Mouse (Mus musculus) cerebellum, adult 2 months (tissue): ENCODE measurements around the gene Creld2.

ENCODE experiments used
- CTCF ChIP-seq: fragments of 200-500 bp; IDR thresholded peaks from 2 replicates; pipeline ENCODE4 v1.5.1; 2011; ENCODE audit warnings: low read depth, mild to moderate bottlenecking, control low read depth, low read length, moderate library complexity, borderline replicate concordance; ENCODE audit not compliant: insufficient read depth
- POLR2A ChIP-seq: fragments of 200-500 bp; IDR thresholded peaks from 2 replicates; pipeline ENCODE4 v1.6.1; 2011; ENCODE audit warnings: low read length, control low read depth, borderline replicate concordance; ENCODE audit not compliant: insufficient read depth

GRCm38 (mm10) chr15:88841160-88841559, 21.7 kb downstream of the Creld2 start:
- TF ChIP-seq CTCF: no peak
- TF ChIP-seq POLR2A: no peak
